Mouse (Mus musculus): ENCODE data around the gene Plppr3.

The Plppr3 gene

DNA sequence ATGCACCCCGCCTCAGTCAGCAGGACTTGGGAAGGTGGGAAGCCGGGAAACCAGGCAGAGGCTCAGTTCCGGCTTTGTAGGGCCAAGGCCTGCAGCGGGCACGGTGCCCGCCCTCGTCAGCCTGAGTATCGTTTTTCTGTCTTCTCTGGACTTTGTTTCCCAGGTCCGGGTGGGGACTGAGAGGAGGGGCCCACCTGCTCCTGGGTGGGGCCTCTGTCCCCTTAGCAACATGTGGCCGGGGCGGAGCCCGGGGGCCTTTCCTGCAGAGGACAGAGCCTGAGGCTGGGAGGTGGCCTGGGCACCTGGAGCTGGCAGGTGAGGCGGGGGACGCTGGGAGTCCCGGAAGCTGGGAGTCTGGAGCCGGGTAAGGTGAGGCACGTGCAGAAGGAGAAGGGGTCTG lies 52.1 kb downstream of the Plppr3 start:
- in situ Hi-C loops (cut with MboI; ENCODE audit: low sequenced_read_pairs) = no loop called here

- in situ Hi-C loops (cut with MboI; ENCODE audit: low sequenced_read_pairs) = no loop called here
These were observed 52.7 kb downstream of the Plppr3 start for GRCm38 (mm10) chr10:79821731-79822130.

GRCm38 (mm10) chr10:79820782-79821181 lies 53.7 kb downstream of the Plppr3 start, which contains the start of gene Misp:
Gene Misp, plus strand, starts transcription at chr10:79820989.
- in situ Hi-C loops (cut with MboI; ENCODE audit: low sequenced_read_pairs) = no loop called here

- in situ Hi-C loops (cut with MboI; ENCODE audit: low sequenced_read_pairs) = no loop called here
These were observed 54.2 kb downstream of the Plppr3 start for GRCm38 (mm10) chr10:79820277-79820676.

DNA sequence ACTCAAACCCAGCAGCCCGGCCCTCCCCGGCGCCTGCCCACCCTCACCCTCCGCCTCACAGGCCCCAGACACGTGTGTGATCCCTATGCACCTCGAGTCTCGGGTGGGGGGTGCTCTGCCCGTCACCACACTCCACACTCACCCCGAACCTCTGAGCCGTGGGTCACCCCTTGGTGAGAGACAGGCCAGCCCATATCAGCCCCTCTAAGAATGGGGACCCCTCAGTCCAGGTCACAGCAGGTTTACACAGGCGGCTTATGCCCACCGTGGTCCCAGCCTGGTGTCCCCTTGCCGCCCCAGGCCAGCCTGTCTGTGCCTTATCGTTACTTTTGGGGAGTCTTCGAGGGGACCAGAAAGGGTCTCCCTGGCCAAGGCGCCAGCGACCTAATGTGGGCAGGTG lies 54.8 kb downstream of the Plppr3 start:
- in situ Hi-C loops (cut with MboI; ENCODE audit: low sequenced_read_pairs) = no loop called here

GRCm38 (mm10) chr10:79818225-79818624 lies 56.2 kb downstream of the Plppr3 start:
- in situ Hi-C loops (cut with MboI; ENCODE audit: low sequenced_read_pairs) = no loop called here

GRCm38 (mm10) chr10:79817111-79817510 lies 57.3 kb downstream of the Plppr3 start:
- in situ Hi-C loops (cut with MboI; ENCODE audit: low sequenced_read_pairs) = no loop called here

DNA sequence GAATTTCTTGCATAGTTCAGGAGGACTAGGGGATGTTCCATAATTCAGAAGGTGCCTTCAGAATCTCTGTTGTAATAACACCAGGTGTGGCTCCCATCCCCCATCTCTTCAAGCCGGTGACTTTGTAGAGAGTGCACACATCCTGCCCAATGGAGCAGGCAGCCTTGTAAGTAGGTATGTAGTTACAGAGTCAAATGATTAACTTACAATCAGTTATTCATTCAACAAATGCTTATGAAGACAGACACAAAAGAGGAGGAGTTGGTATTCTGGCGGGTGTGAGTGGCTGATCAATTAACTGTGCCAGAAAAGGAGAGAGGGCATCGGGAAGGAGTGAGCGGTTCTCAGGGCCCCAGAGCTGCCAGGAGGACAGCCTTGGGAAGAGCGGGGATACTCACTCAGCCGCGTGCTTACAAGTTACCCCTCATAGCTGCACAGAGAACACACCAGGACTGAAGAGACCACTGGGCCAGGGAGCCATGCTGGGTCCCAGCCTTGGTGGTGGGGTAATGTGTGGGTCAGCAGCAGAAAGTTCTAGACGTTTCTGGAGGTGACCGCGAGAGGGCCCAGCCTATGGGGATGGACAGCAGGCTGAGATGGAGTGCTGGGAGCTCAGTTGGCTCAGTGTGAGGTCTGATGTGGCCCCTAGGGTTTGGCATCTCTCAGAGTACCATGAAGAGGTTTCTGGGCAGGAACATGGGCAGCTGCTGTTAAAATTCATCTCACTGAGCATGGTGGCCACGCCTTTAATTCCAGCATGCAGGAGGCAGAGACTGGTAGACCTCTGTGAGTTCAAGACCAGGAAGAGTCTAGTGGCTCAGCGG lies 58.6 kb downstream of the Plppr3 start:
- in situ Hi-C loops (cut with MboI; ENCODE audit: low sequenced_read_pairs) = no loop called here

- in situ Hi-C loops (cut with MboI; ENCODE audit: low sequenced_read_pairs) = no loop called here
These were observed 60.1 kb downstream of the Plppr3 start for GRCm38 (mm10) chr10:79814271-79814842.

GRCm38 (mm10) chr10:79811736-79812637 lies 62.4 kb downstream of the Plppr3 start:
- in situ Hi-C loops (cut with MboI; ENCODE audit: low sequenced_read_pairs) = no loop called here

Data from CH12F3 (cell line).